Mouse (Mus musculus): ENCODE data around the gene Nt5c1a. TPM values are rescaled to one million over a fixed set of nuclear protein-coding genes. Genes with fewer than 3 reads are reported as not detected.

Gene Nt5c1a
- polyA plus RNA-seq, 1 experiment from 2014 or later: not detected

DNA sequence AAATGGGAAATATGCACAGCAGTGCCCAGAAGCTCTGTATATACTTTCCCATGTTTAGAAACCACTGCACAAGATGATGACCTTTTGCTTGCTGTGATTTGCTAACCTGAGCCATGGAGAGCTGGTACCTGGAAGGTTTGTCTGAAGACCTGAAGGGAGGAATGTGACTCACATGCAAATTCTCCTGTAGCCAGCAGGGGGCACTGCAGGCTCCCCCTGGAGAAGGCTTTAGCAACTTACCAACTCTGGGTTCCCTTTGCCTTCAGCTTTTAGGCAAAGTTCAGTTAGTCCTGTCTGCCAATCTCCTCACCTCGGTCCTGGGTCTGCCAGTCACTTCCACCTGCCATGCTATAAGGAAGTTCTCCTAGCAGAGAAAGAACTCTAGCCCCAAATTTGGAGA is 15.5 kb downstream of the Nt5c1a start:
- no peak overlapping the region for H3K9ac ChIP-seq (replicated peaks; ENCODE audit: low read depth, low read length)
- H3K36me3 ChIP-seq (ENCODE audit: control insufficient read depth, insufficient read depth, low read length): no peaks in the 10 kb centered on the region
- 10% methylated on average over 1 of the region's 1 CpGs for WGBS
- no peaks in the 10 kb centered on the region for H3K4me1 ChIP-seq (ENCODE audit: control insufficient read depth, insufficient read depth, low read length)
- no peak overlapping the region for H3K4me3 ChIP-seq (ENCODE audit: low read depth, low read length)
- ATAC-seq (ENCODE audit: insufficient number of reproducible peaks, insufficient read depth, low FRiP score, low read depth): no peak
- no peaks in the 10 kb centered on the region for H3K9me3 ChIP-seq (ENCODE audit: control insufficient read depth, low read depth, low read length)
- H3K4me2 ChIP-seq (replicated peaks; ENCODE audit: low read depth, low read length): no peak overlapping the region
- no peaks in the 10 kb centered on the region for H3K27me3 ChIP-seq (ENCODE audit: control insufficient read depth, insufficient read depth, low read length)
- no peak overlapping the region for H3K27ac ChIP-seq (ENCODE audit: low read length)

DNA sequence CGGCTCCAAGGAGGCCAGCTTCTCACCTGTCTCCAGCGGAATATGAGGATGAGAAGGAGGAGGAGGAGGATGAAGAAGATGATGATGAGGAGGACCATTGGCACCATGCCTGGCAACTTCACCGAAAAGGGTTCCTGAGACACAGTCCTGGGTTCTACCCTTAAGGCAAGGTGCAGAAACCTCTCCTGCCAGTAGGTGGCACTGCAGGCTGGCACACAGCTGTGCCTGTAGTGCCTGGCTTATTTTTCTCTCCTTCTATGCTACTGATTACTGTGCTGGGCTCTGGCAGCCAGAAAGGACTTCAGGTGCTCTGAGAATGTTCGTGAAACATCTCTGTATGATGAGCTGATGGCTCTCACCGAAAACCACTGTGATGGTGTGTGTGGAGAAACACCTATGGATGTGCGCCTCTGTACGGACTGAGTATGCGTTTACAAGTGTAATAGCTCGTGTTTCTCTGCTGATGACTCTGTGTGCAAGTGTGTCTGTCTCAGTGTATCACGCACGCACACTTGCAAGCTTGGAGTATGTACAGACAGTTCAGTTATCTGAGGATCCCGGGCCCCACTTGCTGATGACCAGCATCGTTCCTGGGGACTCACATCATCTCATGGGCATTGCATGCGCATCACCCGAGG is 18.5 kb downstream of the Nt5c1a start:
- H3K36me3 ChIP-seq (ENCODE audit: control insufficient read depth, insufficient read depth, low read length): no peaks in the 10 kb centered on the region
- H3K9ac ChIP-seq (replicated peaks; ENCODE audit: low read depth, low read length): no peak overlapping the region
- H3K4me1 ChIP-seq (ENCODE audit: control insufficient read depth, insufficient read depth, low read length): no peaks in the 10 kb centered on the region
- no peaks in the 10 kb centered on the region for H3K9me3 ChIP-seq (ENCODE audit: control insufficient read depth, low read depth, low read length)
- H3K4me3 ChIP-seq (ENCODE audit: low read depth, low read length): no peak overlapping the region
- ATAC-seq (ENCODE audit: insufficient number of reproducible peaks, insufficient read depth, low FRiP score, low read depth): peak; percentile 72; the same call in 1 of the 2 replicates
- 65% methylated on average over 15 of the region's 15 CpGs for WGBS
- no peak overlapping the region for H3K4me2 ChIP-seq (replicated peaks; ENCODE audit: low read depth, low read length)
- no peak overlapping the region for H3K27ac ChIP-seq (ENCODE audit: low read length)
- no peaks in the 10 kb centered on the region for H3K27me3 ChIP-seq (ENCODE audit: control insufficient read depth, insufficient read depth, low read length)

- H3K9ac ChIP-seq (replicated peaks; ENCODE audit: low read depth, low read length): no peak overlapping the region
- H3K4me3 ChIP-seq (ENCODE audit: low read depth, low read length): no peak overlapping the region
- ATAC-seq (ENCODE audit: insufficient number of reproducible peaks, insufficient read depth, low FRiP score, low read depth): no peak
- H3K4me1 ChIP-seq (ENCODE audit: control insufficient read depth, insufficient read depth, low read length): no peaks in the 10 kb centered on the region
- WGBS: 77% methylated on average over 4 of the region's 4 CpGs
- H3K27ac ChIP-seq (ENCODE audit: low read length): no peak overlapping the region
- H3K9me3 ChIP-seq (ENCODE audit: control insufficient read depth, low read depth, low read length): no peaks in the 10 kb centered on the region
- no peaks in the 10 kb centered on the region for H3K27me3 ChIP-seq (ENCODE audit: control insufficient read depth, insufficient read depth, low read length)
- H3K4me2 ChIP-seq (replicated peaks; ENCODE audit: low read depth, low read length): no peak overlapping the region
- H3K36me3 ChIP-seq (ENCODE audit: control insufficient read depth, insufficient read depth, low read length): no peaks in the 10 kb centered on the region
Observed at GRCm38 (mm10) chr4:123220637-123221036, 19.3 kb downstream of the Nt5c1a start.

- Histone ChIP-seq H3K27ac (ENCODE audit: low read length) (no peak overlapping the region), H3K9ac (replicated peaks; ENCODE audit: low read depth, low read length) (no peak overlapping the region), H3K4me1 (ENCODE audit: control insufficient read depth, insufficient read depth, low read length) (peaks cover 20% of the 10 kb centered on the region), H3K27me3 (ENCODE audit: control insufficient read depth, insufficient read depth, low read length) (no peaks in the 10 kb centered on the region), H3K4me3 (ENCODE audit: low read depth, low read length) (no peak overlapping the region), H3K9me3 (ENCODE audit: control insufficient read depth, low read depth, low read length) (no peaks in the 10 kb centered on the region), H3K36me3 (ENCODE audit: control insufficient read depth, insufficient read depth, low read length) (no peaks in the 10 kb centered on the region), H3K4me2 (replicated peaks; ENCODE audit: low read depth, low read length) (no peak overlapping the region)
- no peak for ATAC-seq (ENCODE audit: insufficient number of reproducible peaks, insufficient read depth, low FRiP score, low read depth)
- 56% methylated on average over 3 of the region's 3 CpGs for WGBS
Observed at GRCm38 (mm10) chr4:123223309-123223708, 22.0 kb downstream of the Nt5c1a start.

DNA sequence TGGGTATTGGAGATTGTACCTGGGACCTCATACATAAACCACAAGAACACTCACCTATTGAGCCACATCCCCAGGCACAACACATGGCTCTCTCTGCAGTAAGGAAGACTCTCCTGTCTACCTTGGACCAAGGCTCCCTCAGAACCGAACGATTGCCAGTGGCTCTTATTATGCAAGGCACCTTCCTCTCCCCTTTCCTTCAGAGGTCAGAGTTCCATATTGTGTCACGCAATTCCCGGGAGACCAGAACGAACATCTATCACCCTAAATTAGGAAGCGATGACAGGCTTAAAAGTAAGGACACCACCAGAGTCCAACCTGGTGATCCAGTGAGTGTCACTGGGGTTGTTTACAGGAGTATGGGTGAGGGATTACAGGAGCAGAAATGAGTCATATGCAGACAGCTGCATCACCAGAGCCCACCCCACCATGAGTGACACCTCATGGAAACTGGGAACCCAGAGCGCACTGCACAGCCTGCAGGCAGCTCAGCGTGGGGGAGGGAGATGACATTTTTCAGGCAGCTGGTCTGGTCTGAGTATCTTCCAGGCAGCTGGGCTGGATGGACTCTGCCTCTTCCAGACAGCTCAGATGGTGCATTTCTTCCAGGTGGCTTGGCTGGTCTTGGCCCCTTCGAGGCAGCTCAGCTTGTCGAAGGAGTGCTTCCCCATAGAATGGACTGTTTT is 24.6 kb downstream of the Nt5c1a start:
- H3K4me3 ChIP-seq (ENCODE audit: low read depth, low read length): no peak overlapping the region
- no peak overlapping the region for H3K9ac ChIP-seq (replicated peaks; ENCODE audit: low read depth, low read length)
- no peak overlapping the region for H3K27ac ChIP-seq (ENCODE audit: low read length)
- H3K4me1 ChIP-seq (ENCODE audit: control insufficient read depth, insufficient read depth, low read length): peaks cover 25% of the 10 kb centered on the region
- H3K27me3 ChIP-seq (ENCODE audit: control insufficient read depth, insufficient read depth, low read length): no peaks in the 10 kb centered on the region
- 37% methylated on average over 10 of the region's 10 CpGs for WGBS
- H3K36me3 ChIP-seq (ENCODE audit: control insufficient read depth, insufficient read depth, low read length): no peaks in the 10 kb centered on the region
- H3K4me2 ChIP-seq (replicated peaks; ENCODE audit: low read depth, low read length): no peak overlapping the region
- no peaks in the 10 kb centered on the region for H3K9me3 ChIP-seq (ENCODE audit: control insufficient read depth, low read depth, low read length)
- ATAC-seq (ENCODE audit: insufficient number of reproducible peaks, insufficient read depth, low FRiP score, low read depth): peak; percentile 51; the same call in 1 of the 2 replicates

GRCm38 (mm10) chr4:123227707-123228106 is 26.4 kb downstream of the Nt5c1a start:
- no peak overlapping the region for H3K9ac ChIP-seq (replicated peaks; ENCODE audit: low read depth, low read length)
- ATAC-seq (ENCODE audit: insufficient number of reproducible peaks, insufficient read depth, low FRiP score, low read depth): peak; percentile 36; the same call in 1 of the 2 replicates
- no peak overlapping the region for H3K4me2 ChIP-seq (replicated peaks; ENCODE audit: low read depth, low read length)
- H3K4me1 ChIP-seq (ENCODE audit: control insufficient read depth, insufficient read depth, low read length): peaks cover 25% of the 10 kb centered on the region
- H3K36me3 ChIP-seq (ENCODE audit: control insufficient read depth, insufficient read depth, low read length): no peaks in the 10 kb centered on the region
- no peak overlapping the region for H3K4me3 ChIP-seq (ENCODE audit: low read depth, low read length)
- H3K27ac ChIP-seq (ENCODE audit: low read length): peak overlapping the region; percentile 58; the same call in 1 of the 2 replicates
- WGBS: 25% methylated on average over 4 of the region's 4 CpGs
- H3K9me3 ChIP-seq (ENCODE audit: control insufficient read depth, low read depth, low read length): no peaks in the 10 kb centered on the region
- H3K27me3 ChIP-seq (ENCODE audit: control insufficient read depth, insufficient read depth, low read length): no peaks in the 10 kb centered on the region

DNA sequence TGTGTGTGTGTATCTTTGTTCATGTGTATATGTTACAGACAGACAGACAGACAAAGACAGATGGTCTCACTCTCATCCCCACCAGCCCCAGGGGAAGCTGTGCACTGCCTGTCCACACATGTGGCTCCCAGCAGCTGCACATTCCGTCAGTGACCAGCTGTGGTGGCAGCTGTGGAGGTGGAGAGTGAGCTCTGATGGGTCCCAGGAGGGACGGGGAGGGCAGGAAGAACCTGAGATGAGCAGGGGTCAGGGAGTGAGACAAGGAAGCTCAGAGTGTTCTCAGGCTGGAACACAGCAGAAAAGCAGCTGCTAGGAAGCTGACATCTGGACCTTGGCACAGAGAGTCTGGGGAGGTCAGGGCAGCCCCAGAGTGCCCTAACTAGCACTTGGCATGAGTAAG is 27.0 kb downstream of the Nt5c1a start:
- Histone ChIP-seq H3K27ac (ENCODE audit: low read length) (peak overlapping the region; percentile 58), H3K4me1 (ENCODE audit: control insufficient read depth, insufficient read depth, low read length) (peaks cover 29% of the 10 kb centered on the region), H3K27me3 (ENCODE audit: control insufficient read depth, insufficient read depth, low read length) (no peaks in the 10 kb centered on the region), H3K9me3 (ENCODE audit: control insufficient read depth, low read depth, low read length) (no peaks in the 10 kb centered on the region), H3K9ac (replicated peaks; ENCODE audit: low read depth, low read length) (no peak overlapping the region), H3K4me2 (replicated peaks; ENCODE audit: low read depth, low read length) (peak overlapping the region; percentile 18; the same call in 1 of the 2 replicates), H3K36me3 (ENCODE audit: control insufficient read depth, insufficient read depth, low read length) (no peaks in the 10 kb centered on the region), H3K4me3 (ENCODE audit: low read depth, low read length) (no peak overlapping the region)
- WGBS: 26% methylated on average over 2 of the region's 2 CpGs
- ATAC-seq (ENCODE audit: insufficient number of reproducible peaks, insufficient read depth, low FRiP score, low read depth): no peak

- Histone ChIP-seq H3K4me1 (ENCODE audit: control insufficient read depth, insufficient read depth, low read length) (peaks cover 32% of the 10 kb centered on the region), H3K9ac (replicated peaks; ENCODE audit: low read depth, low read length) (no peak overlapping the region), H3K4me2 (replicated peaks; ENCODE audit: low read depth, low read length) (no peak overlapping the region), H3K36me3 (ENCODE audit: control insufficient read depth, insufficient read depth, low read length) (no peaks in the 10 kb centered on the region), H3K27ac (ENCODE audit: low read length) (no peak overlapping the region), H3K9me3 (ENCODE audit: control insufficient read depth, low read depth, low read length) (no peaks in the 10 kb centered on the region), H3K27me3 (ENCODE audit: control insufficient read depth, insufficient read depth, low read length) (no peaks in the 10 kb centered on the region), H3K4me3 (ENCODE audit: low read depth, low read length) (no peak overlapping the region)
- ATAC-seq (ENCODE audit: insufficient number of reproducible peaks, insufficient read depth, low FRiP score, low read depth): no peak
- WGBS: 66% methylated on average over 11 of the region's 11 CpGs
Observed at GRCm38 (mm10) chr4:123229166-123229565, 27.9 kb downstream of the Nt5c1a start.

Measured in stomach, embryonic 14.5 days (tissue).